Mouse (Mus musculus) retina, postnatal 7 days (tissue): Measurements from ENCODE around the gene Cyp21a1.
A peak's percentile ranks its signal among the peaks of the same experiment; 100 is the strongest.
"Not testable (repeated sequence)": the region's sequence is repeated elsewhere in the genome, so short reads cannot be mapped to it uniquely, and the experiment has no call there.

Experiments used
- DNase-seq: peaks from one replicate; pipeline ENCODE4 v3.0.0-alpha.2; 2012; ENCODE audit warnings: low read depth, low spot score

The Cyp21a1 gene

DNA sequence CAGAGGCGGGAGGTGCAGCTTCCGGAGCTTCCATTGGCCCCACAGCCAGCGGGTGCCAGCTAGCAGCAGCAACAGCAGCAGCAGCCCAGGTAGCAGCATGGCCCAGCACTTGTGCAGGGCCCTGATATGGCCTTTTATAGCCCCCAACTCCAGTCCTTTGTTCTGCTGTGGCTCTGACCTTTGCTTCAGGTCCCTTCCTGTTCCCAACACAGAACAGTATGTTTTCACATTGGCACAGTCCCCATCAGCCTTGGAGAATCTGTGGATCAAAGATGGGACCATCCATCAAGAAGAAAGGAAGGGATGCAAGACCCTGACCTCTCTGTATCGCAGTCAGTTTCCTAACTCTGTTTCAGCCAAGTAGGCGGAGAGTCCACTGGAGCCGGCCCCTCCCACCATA is at the start of gene Cyp21a1:
TSS of gene Cyp21a1 (minus strand) at position 261 of the 400 bp plus-strand sequence.
- DNase-seq, result not testable (repeated sequence)

DNA sequence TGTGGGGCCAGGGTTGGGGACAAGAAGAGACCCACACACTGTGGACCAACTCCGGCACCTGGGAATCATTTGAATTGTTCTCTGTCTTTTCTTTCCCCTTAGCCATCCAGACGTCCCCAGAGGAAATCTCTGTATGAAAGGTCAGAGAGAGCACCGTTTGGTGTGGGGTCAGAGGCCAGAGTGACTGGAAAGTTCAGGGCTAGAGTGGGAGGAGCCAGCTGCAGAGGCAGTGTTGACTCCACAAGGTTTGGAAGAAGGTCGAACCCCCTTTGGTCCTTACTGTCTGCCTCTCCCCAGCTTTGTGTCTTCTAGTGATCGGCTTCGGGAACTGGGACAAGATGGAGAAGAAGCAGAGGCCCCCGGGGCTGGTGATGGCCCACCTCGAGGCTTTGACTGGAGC is 49.1 kb upstream of the Cyp21a1 start:
- DNase-seq, result no peak

DNA sequence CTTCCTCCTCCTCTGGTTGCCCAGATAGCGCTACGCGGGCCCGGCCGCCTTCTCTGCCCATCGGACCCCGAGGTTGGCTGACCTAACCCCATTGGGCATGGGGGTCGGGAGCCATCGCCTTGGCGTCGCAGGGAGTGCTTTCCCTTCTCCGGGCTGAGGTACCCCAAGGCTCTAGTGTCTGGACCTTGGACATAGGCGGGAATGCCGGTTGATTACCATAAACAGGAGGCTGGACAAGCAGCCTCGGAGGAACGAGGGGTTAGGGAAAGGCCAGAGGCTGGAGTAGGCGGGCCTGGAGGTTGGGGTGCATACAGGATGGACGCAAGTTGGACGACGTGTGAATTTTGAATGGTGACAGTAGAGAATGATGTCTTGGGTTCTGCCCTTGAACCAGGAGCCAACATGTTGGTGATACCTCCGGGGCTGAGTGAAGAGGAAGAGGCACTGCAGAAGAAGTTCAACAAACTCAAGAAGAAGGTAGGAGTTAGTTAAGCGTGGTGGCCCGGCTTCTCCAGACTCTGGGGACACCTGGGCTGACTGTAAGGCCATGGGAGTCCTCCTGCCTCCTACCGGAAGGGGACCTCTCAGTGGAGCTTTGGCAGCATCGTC is 46.3 kb upstream of the Cyp21a1 start:
- no peak for DNase-seq

DNA sequence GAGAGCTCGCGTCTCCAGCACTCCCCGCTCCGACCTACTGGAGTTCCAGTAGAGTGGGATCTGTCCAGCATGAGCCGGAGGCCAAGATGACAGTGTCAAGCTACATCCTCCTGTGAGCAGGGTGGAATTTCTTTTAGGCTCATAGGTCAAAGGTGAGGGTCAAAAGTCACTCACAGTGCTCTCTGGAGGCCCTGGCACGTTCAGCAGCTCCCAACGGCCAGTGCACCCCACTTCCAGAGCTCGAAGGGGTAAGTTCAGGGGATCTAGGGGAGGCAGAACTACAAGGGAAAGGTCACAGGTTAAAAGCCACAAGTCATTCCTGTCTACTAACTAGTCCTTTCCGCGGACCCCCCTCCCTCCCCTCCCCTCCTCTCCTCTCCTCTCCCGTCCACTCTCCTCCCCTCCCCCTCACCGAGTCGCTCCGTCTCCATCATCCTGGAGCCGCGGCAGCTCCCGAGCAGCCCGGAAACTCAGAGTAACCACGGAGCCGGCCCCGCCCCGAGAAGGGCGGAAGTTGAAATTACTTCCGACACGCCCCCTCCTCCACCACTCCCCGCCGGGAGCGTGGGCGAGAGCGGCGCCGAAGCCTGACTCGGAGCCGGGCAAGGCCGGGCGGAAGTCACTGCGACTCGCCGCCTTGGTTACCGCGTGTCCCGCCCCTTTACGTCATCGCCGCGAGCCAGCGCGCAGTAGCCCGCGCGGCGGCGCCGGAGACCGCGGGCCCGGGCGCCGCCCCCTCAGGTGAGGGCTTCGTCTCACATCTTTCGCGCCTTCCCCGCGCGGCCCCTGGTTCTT is 45.6 kb upstream of the Cyp21a1 start, which contains the start of the genes Skiv2l and Nelfe:
TSS of gene Skiv2l (minus strand) at position 489 of the 795 bp plus-strand sequence.
TSS of gene Nelfe (plus strand) at position 670 of the 795 bp plus-strand sequence.
- peak; percentile 94 for DNase-seq

DNA sequence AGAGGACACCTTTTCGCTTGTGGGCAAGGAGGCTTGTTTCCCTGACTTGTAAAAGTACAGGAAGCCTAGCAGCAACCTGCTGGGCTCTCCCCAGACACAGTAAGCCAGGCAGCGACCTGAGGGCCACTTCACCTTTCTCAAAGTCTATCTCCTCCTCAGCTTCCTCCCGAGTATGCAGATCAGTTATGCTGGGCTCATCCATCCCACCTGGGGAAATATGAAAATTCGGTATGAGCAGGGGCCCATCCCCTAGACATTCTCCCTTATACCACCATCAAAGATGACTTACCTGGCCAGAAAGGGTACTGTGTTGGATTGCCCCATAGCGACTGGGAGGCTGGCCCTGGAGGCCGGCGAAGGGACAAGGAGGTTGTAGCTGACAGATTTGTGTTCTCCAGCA is 43.3 kb upstream of the Cyp21a1 start:
- DNase-seq, result no peak

- DNase-seq, result no peak
Measured at GRCm38 (mm10) chr17:34847192-34847591, 42.8 kb upstream of the Cyp21a1 start.

- no peak for DNase-seq
Measured at GRCm38 (mm10) chr17:34844884-34845283, 40.5 kb upstream of the Cyp21a1 start.

DNA sequence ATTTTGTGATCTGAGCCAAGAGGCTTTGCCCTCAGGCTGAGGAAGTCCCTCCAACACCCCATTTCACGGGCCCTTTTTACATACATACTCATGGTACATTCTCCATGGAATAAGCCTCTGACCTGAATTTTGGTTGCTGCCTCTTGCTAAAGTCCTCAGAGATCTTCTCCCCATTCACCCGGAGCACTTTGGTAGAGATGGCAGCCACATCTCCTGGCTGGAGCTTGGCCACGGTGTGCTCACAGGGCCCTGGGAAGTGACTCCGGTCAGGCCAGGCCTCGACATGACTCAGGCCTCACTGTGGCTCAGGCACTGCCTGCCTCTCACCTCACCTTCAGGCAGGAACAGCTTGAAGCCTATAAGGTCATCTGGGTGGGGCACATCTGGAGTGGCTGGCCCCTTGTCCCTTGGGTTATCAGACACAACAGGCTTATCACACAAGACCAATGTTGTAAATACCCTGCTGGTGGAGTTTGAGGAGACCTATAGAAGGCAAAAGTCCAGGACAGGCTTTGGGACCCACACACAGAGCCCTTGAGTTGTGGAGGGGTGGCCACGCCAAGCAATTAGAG is 36.5 kb upstream of the Cyp21a1 start:
- no peak for DNase-seq

GRCm38 (mm10) chr17:34838785-34839184 is 34.4 kb upstream of the Cyp21a1 start:
- no peak for DNase-seq

GRCm38 (mm10) chr17:34837464-34838324 is 33.3 kb upstream of the Cyp21a1 start:
- DNase-seq, result no peak

DNA sequence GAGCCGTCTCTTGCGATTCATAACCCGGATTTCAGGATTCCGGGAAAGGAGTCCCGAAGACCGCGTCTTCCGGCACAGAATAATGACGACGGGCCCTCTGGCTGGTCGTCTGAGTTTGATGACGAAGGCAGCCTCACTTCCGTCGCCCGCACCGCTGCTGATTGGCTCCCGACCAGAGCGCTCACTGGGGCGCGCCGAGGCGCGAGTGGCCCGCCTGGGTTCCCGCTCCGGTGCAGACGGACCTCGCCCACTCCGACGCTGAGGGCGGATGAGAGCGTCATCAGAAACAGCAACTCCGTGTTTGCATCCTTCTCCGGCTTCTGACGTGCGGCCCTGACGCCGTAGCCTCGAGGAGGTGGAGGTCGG is 32.5 kb upstream of the Cyp21a1 start, which contains the start of the genes Stk19 and Dxo:
TSS of gene Stk19 (minus strand) at position 90 of the 366 bp plus-strand sequence.
TSS of gene Dxo (plus strand) at position 164 of the 366 bp plus-strand sequence.
- peak; percentile 93 for DNase-seq

GRCm38 (mm10) chr17:34836155-34836855 is 31.9 kb upstream of the Cyp21a1 start:
- peak; percentile 8 for DNase-seq

DNA sequence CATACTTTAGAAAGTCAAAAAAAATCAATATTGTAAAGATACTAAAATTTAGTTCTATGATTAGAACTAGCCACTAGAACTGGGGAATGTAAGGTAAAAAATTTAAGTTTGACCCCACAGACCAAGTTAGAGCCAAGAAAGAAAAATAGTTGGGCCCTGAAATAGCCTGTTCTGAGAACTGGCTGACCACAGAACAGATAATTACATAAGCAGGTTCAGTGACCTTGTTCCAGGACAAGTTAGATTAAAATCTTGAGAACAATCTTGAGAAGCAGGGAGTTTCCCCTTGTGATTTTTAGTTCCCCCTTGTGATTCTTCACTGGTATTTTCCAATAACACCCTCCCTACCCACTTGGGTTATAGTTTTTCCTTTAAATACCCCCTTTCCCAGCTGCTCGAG is 26.4 kb upstream of the Cyp21a1 start:
- DNase-seq, result not testable (repeated sequence)

GRCm38 (mm10) chr17:34814818-34815370 is 10.5 kb upstream of the Cyp21a1 start:
- DNase-seq, result no peak

DNA sequence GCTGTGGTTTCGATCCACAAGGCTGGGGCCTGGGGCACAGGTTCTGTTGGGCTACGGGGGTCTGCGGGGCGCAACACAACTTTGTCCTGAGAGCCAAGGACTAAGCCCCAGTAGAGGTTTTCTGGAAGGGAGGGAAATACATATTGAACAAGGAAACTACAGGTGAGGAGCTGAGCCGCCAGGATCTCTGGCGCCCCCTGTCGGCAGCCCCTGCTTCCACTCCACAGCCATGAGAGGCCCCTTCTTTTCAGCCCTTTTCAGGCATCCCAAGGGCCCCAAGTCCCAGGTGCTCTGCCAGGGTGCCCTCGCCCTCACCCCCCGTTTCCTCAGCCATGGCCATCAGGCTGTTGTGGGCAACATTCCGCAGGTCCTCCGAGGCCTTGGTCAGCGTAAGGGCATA is 9.4 kb upstream of the Cyp21a1 start:
- peak; percentile 6 for DNase-seq

DNA sequence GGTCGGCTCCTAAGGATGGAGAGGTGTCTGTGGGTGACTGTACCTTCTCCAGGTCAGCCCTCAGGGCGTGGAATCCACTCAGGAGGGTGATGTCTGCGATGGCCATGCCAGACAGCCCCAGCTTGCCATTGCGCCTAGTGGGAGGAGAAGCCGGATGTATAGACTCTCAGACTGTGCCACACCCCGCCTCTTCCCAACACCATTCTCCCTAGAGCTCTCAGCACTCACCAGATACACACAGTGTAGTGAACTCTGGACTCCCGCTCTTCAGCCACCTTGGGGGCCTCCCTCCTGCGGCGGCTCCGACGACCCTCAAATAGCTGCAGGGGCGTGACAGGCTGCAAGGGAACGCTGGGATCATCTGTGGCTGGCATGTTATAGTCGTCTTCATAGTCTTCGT is 6.9 kb upstream of the Cyp21a1 start:
- DNase-seq, result no peak

DNA sequence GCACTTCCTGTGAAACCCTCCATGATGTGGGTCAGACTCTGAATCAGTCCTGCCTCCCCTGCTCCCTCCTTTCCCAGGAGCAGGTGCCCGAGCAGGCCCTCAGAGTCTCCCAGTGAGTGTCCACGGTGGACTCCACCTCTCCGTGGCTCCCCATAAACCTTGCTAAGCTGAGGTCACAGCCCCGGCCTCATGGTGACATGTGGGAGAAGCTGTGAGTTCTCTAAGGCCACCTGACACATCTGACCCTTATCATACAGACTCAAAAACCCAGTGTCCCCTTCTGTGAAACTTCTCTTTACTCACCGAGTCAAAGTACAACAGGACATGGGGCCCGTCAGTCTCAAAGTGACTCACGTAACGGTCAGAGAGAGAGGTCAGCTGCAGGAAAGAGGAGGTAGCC is 6.5 kb upstream of the Cyp21a1 start:
- DNase-seq, result not testable (repeated sequence)

- DNase-seq, result not testable (repeated sequence)
Measured at GRCm38 (mm10) chr17:34810411-34810810, 6.0 kb upstream of the Cyp21a1 start.

DNA sequence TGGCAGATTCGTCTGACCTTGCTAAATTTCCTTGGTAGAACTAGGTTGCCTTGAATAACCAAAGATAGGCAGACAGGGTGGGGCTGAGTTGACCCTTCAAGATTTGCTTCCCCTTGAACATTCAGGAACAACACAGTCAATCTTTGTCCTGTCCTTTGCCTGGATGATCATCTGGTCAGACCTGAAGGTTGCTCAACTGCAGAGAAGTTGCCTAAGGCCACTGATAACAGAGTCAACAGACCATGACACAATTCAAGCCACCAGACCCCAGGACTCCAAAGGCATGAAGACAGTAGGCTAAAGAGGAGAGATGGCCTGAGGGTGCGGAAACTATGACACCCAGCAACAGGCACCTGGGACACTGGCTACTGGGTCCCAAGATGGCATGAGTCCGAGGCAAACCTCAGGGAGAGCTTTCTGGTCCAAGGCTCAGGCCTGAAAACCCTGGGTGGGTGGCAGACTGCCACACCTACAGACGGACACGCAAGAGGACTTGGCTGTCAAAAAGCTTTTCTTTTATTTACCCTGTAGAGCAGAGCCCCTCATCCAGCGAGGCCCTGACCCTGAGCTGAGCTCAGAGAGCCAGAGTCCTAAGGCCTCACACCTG is 4.3 kb upstream of the Cyp21a1 start:
- DNase-seq, result no peak

DNA sequence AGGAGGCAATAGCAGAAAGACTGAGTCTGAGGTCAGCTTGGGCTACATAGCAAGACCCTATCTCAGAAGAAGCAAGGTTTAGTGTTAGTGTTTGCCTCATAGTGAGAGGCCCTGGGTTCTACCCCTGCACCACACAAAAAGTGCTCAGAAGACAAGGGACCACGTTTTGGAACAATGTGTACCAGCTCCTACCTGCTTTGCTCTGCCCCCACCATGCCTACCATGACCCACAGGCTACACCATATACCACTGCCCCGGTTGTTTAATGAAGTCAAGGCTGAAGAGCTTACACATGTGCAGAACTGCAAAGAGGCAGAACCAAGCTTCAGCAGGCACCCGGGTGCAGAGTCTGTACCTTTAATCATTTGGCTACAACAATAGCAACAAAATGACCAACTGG is 2.8 kb upstream of the Cyp21a1 start:
- no peak for DNase-seq
